Mouse (Mus musculus): ENCODE measurements around the gene Krt76. TPM values are rescaled to one million over a fixed set of nuclear protein-coding genes. Genes with fewer than 3 reads are reported as not detected.

The Krt76 gene
- polyA plus RNA-seq, 1 experiment from 2014 or later, result not detected

DNA sequence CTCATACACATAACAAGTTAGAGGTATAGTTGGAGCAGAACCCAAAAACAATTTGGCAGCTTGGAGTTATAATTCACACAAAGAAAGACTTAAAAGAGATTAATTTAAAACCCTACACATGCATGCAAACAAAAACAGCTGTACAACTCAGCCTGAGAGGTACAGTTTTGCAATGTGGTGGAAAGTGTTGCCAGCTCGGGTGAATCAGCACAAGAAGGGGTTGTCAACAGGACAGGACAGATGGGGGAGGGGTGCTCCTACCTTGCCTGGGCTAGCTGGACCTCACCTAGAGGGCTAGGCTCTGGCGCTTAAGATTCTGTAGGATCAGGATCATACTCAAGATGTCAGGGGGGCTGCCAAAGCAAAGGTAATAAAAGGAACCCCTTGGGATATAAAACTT is 14.7 kb downstream of the Krt76 start:
- no peak overlapping the region for H3K4me2 ChIP-seq
- H3K27ac ChIP-seq (ENCODE audit: low read depth, low read length), result no peak overlapping the region
- peaks cover 9% of the 10 kb centered on the region; the same call in 1 of the 2 replicates for H3K27me3 ChIP-seq (ENCODE audit: control insufficient read depth, insufficient read depth, low read length)
- no peak for ATAC-seq (replicated peaks; ENCODE audit: insufficient number of reproducible peaks, low FRiP score, low TSS enrichment)
- H3K4me1 ChIP-seq (ENCODE audit: control insufficient read depth, insufficient read depth, low read length), result no peaks in the 10 kb centered on the region
- H3K9ac ChIP-seq (ENCODE audit: low read depth, low read length), result no peak overlapping the region
- H3K4me3 ChIP-seq (ENCODE audit: low read depth, low read length), result no peak overlapping the region
- no peaks in the 10 kb centered on the region for H3K9me3 ChIP-seq (replicated peaks; ENCODE audit: control insufficient read depth, low read length)
- WGBS (ENCODE audit: insufficient replicate concordance), result 54% methylated on average over 2 of the region's 2 CpGs
- H3K36me3 ChIP-seq (ENCODE audit: control insufficient read depth, insufficient read depth, low read length), result no peaks in the 10 kb centered on the region

GRCm38 (mm10) chr15:101874383-101874782 is 18.3 kb downstream of the Krt76 start:
- Histone ChIP-seq H3K9me3 (replicated peaks; ENCODE audit: control insufficient read depth, low read length) (no peaks in the 10 kb centered on the region), H3K4me1 (ENCODE audit: control insufficient read depth, insufficient read depth, low read length) (no peaks in the 10 kb centered on the region), H3K9ac (ENCODE audit: low read depth, low read length) (no peak overlapping the region), H3K27me3 (ENCODE audit: control insufficient read depth, insufficient read depth, low read length) (peaks cover 13% of the 10 kb centered on the region; the same call in 1 of the 2 replicates), H3K27ac (ENCODE audit: low read depth, low read length) (no peak overlapping the region), H3K36me3 (ENCODE audit: control insufficient read depth, insufficient read depth, low read length) (no peaks in the 10 kb centered on the region), H3K4me2 (no peak overlapping the region), H3K4me3 (ENCODE audit: low read depth, low read length) (no peak overlapping the region)
- 63% methylated on average over 1 of the region's 1 CpGs for WGBS (ENCODE audit: insufficient replicate concordance)
- no peak for ATAC-seq (replicated peaks; ENCODE audit: insufficient number of reproducible peaks, low FRiP score, low TSS enrichment)

DNA sequence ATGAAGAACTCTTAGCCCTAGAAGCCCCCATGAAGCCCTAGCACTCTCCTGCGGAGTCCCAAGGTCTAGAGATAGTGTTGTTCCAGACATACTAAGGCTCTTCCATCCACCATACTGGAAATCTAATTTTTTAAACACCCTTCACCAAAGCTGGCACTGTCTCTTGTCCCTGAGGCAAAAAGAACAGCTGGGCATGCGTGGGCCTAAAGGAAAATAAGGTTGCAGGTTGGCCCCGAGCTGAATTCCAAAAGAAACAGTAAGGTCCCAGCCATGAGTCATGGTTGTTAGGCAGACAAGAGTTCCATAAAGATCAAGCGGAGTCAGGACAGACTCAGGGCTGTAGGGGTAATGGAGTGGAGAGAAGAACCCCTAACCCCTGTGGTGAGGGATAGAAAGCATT is 19.5 kb downstream of the Krt76 start:
- 71% methylated on average over 4 of the region's 4 CpGs for WGBS (ENCODE audit: insufficient replicate concordance)
- no peak overlapping the region for H3K4me3 ChIP-seq (ENCODE audit: low read depth, low read length)
- no peaks in the 10 kb centered on the region for H3K36me3 ChIP-seq (ENCODE audit: control insufficient read depth, insufficient read depth, low read length)
- H3K4me1 ChIP-seq (ENCODE audit: control insufficient read depth, insufficient read depth, low read length), result no peaks in the 10 kb centered on the region
- H3K27me3 ChIP-seq (ENCODE audit: control insufficient read depth, insufficient read depth, low read length), result peaks cover 15% of the 10 kb centered on the region; the same call in 1 of the 2 replicates
- H3K4me2 ChIP-seq, result no peak overlapping the region
- no peaks in the 10 kb centered on the region for H3K9me3 ChIP-seq (replicated peaks; ENCODE audit: control insufficient read depth, low read length)
- no peak overlapping the region for H3K9ac ChIP-seq (ENCODE audit: low read depth, low read length)
- no peak overlapping the region for H3K27ac ChIP-seq (ENCODE audit: low read depth, low read length)
- ATAC-seq (replicated peaks; ENCODE audit: insufficient number of reproducible peaks, low FRiP score, low TSS enrichment), result no peak

GRCm38 (mm10) chr15:101869431-101869830 is 23.3 kb downstream of the Krt76 start, which contains the start of gene Krt77:
Krt77 (minus strand) TSS chr15:101869705.
- Histone ChIP-seq H3K27me3 (ENCODE audit: control insufficient read depth, insufficient read depth, low read length) (peaks cover 12% of the 10 kb centered on the region; the same call in 1 of the 2 replicates), H3K4me1 (ENCODE audit: control insufficient read depth, insufficient read depth, low read length) (no peaks in the 10 kb centered on the region), H3K4me2 (no peak within 1 kb of the TSS), H3K27ac (ENCODE audit: low read depth, low read length) (no peak within 1 kb of the TSS), H3K9ac (ENCODE audit: low read depth, low read length) (no peak within 1 kb of the TSS), H3K9me3 (replicated peaks; ENCODE audit: control insufficient read depth, low read length) (no peaks in the 10 kb centered on the region), H3K36me3 (ENCODE audit: control insufficient read depth, insufficient read depth, low read length) (no peaks in the 10 kb centered on the region), H3K4me3 (ENCODE audit: low read depth, low read length) (no peak within 1 kb of the TSS)
- no peak for ATAC-seq (replicated peaks; ENCODE audit: insufficient number of reproducible peaks, low FRiP score, low TSS enrichment)
- 34% methylated on average over 6 of the region's 6 CpGs for WGBS (ENCODE audit: insufficient replicate concordance)

DNA sequence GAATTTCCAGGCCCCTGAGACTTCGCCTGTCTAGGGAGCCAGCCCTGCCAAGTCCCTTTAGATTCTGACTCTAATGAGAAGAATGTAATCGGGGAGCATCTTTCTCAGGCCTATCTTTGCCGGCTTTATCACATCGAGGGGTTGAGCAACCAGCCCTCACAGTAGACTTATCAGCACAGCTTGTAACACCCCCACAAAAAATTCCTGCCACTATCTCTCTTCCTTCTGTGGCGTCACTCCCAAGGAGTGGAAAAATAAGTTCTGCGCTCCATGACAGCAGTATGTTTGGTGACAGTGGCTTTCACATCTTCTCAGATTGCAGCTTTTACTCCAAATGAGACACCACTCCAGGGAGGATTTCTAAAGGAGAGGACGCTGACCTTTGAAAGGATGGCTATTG is 26.0 kb downstream of the Krt76 start:
- Histone ChIP-seq H3K27ac (ENCODE audit: low read depth, low read length) (no peak overlapping the region), H3K9me3 (replicated peaks; ENCODE audit: control insufficient read depth, low read length) (no peaks in the 10 kb centered on the region), H3K9ac (ENCODE audit: low read depth, low read length) (no peak overlapping the region), H3K4me2 (no peak overlapping the region), H3K4me3 (ENCODE audit: low read depth, low read length) (no peak overlapping the region), H3K36me3 (ENCODE audit: control insufficient read depth, insufficient read depth, low read length) (no peaks in the 10 kb centered on the region), H3K27me3 (ENCODE audit: control insufficient read depth, insufficient read depth, low read length) (peaks cover 8% of the 10 kb centered on the region), H3K4me1 (ENCODE audit: control insufficient read depth, insufficient read depth, low read length) (no peaks in the 10 kb centered on the region)
- ATAC-seq (replicated peaks; ENCODE audit: insufficient number of reproducible peaks, low FRiP score, low TSS enrichment), result no peak
- WGBS (ENCODE audit: insufficient replicate concordance), result 53% methylated on average over 7 of the region's 7 CpGs

DNA sequence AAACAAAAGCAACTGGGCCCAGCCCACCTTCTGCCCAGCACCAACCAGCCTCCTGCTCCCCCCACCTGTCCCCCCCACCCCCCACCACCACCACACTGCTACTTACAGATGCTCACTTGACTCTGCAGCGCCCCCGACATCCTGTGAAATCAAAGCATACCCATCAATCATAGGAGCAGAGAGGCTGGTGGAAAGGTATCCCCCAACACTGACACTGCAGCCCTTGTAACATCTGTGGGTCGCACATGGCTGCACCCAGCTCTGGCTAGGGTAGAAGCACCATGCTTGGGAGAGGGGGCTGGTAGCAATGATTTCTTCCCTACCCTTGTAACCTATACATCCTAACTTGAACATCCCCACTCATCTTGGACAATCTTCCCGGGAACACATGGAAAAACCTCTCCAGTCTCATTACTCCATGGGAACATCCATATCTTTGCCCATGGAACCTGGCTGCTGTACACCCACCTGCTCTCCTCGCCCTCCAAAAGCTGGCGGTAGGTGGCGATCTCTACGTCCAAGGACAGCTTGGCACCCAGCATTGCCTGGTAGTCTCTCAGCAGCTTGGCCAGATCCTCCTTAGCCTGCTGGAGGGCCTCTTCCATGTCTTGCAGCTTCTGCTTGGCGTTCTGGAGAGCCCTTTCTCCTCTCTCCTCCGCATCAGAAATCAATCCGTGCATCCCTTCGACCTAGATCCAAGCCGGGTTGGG is 32.1 kb downstream of the Krt76 start:
- peak overlapping the region; percentile 46; the same call in 1 of the 2 replicates for H3K4me3 ChIP-seq (ENCODE audit: low read depth, low read length)

GRCm38 (mm10) chr15:101859735-101860170 is 33.0 kb downstream of the Krt76 start:
- H3K9me3 ChIP-seq (replicated peaks; ENCODE audit: control insufficient read depth, low read length), result no peaks in the 10 kb centered on the region
- no peak overlapping the region for H3K27ac ChIP-seq (ENCODE audit: low read depth, low read length)
- peak overlapping the region; percentile 46 for H3K4me3 ChIP-seq (ENCODE audit: low read depth, low read length)
- under 1% methylated on average over 33 of the region's 33 CpGs for WGBS (ENCODE audit: insufficient replicate concordance)
- no peaks in the 10 kb centered on the region for H3K36me3 ChIP-seq (ENCODE audit: control insufficient read depth, insufficient read depth, low read length)
- H3K4me1 ChIP-seq (ENCODE audit: control insufficient read depth, insufficient read depth, low read length), result peaks cover 5% of the 10 kb centered on the region; the same call in 1 of the 2 replicates
- H3K9ac ChIP-seq (ENCODE audit: low read depth, low read length), result peak overlapping the region; percentile 61
- H3K27me3 ChIP-seq (ENCODE audit: control insufficient read depth, insufficient read depth, low read length), result peaks cover 38% of the 10 kb centered on the region
- ATAC-seq (replicated peaks; ENCODE audit: insufficient number of reproducible peaks, low FRiP score, low TSS enrichment), result no peak
- H3K4me2 ChIP-seq, result peak overlapping the region; percentile 86

More for the DNA sequence above, 32.1 kb downstream of the Krt76 start:
- H3K27ac ChIP-seq (ENCODE audit: low read depth, low read length), result no peak overlapping the region
- H3K9me3 ChIP-seq (replicated peaks; ENCODE audit: control insufficient read depth, low read length), result no peaks in the 10 kb centered on the region
- H3K27me3 ChIP-seq (ENCODE audit: control insufficient read depth, insufficient read depth, low read length), result peaks cover 36% of the 10 kb centered on the region
- H3K36me3 ChIP-seq (ENCODE audit: control insufficient read depth, insufficient read depth, low read length), result no peaks in the 10 kb centered on the region
- ATAC-seq (replicated peaks; ENCODE audit: insufficient number of reproducible peaks, low FRiP score, low TSS enrichment), result no peak
- H3K9ac ChIP-seq (ENCODE audit: low read depth, low read length), result no peak overlapping the region
- 49% methylated on average over 13 of the region's 13 CpGs for WGBS (ENCODE audit: insufficient replicate concordance)
- peaks cover 5% of the 10 kb centered on the region; the same call in 1 of the 2 replicates for H3K4me1 ChIP-seq (ENCODE audit: control insufficient read depth, insufficient read depth, low read length)
- H3K4me2 ChIP-seq, result peak overlapping the region; percentile 86

DNA sequence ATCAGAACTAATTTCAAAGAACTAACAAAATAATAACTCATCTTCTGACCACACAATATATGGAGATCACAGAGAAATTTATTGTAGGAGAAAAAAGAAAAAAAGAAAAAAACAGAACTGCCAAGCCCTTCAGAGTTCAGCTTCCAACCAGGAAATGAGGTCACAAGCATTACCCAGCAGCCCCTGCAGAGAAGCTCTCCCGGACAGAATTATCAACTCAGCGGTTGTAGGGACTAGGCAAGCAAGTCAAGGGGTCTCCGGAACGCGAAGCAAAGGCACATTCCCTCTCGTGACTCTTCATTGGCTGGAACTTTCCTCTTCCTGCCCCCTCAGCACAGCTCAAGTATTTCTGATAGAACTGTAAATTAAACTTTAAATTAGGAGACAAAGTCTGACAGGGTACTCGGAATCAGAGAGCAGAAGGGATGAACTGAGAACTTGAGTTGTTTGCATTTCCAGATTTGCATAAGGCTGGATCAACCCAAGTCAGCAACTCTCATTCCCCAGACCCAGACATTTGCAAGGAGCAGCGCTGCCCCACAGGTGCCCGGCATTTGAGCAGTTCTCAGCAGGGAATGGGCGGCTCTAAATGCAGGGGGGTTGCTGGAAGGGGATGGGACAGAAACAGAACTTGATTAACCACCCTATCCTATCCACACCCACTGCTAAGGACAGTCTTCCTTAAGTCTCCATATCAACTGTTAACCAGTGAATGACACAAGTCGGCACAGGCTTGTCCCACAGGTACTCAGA is 33.9 kb downstream of the Krt76 start:
- WGBS (ENCODE audit: insufficient replicate concordance), result 5% methylated on average over 11 of the region's 11 CpGs
- Histone ChIP-seq H3K4me2 (peak overlapping the region; percentile 86), H3K27ac (ENCODE audit: low read depth, low read length) (no peak overlapping the region), H3K9ac (ENCODE audit: low read depth, low read length) (no peak overlapping the region), H3K9me3 (replicated peaks; ENCODE audit: control insufficient read depth, low read length) (no peaks in the 10 kb centered on the region), H3K4me3 (ENCODE audit: low read depth, low read length) (peak overlapping the region; percentile 46), H3K4me1 (ENCODE audit: control insufficient read depth, insufficient read depth, low read length) (peaks cover 5% of the 10 kb centered on the region; the same call in 1 of the 2 replicates), H3K27me3 (ENCODE audit: control insufficient read depth, insufficient read depth, low read length) (peaks cover 44% of the 10 kb centered on the region), H3K36me3 (ENCODE audit: control insufficient read depth, insufficient read depth, low read length) (no peaks in the 10 kb centered on the region)
- ATAC-seq (replicated peaks; ENCODE audit: insufficient number of reproducible peaks, low FRiP score, low TSS enrichment), result no peak

Measured in heart, embryonic 11.5 days (tissue).